Mouse (Mus musculus): ENCODE measurements at regions not wholly inside any gene's neighbourhood (a gene's known extent, or its start where the extent isn't known, plus 50 kb on each side); places are given as distances from the start of the nearest gene placed in this dataset.

GRCm38 (mm10) chr3:56590071-56590470 lies 406.6 kb upstream of the Nbea start:
- TF ChIP-seq CTCF (IDR thresholded peaks at IDR 0.05; ENCODE audit: low read depth) = no peak
- no peak for TF ChIP-seq EP300 (IDR thresholded peaks at IDR 0.05; ENCODE audit: low read depth)

Measured in heart, postnatal 0 days (tissue).